In genomic region chr7:140126022-140126350, GRCm38 (mm10) we compare ENCODE assay signal across 8 mouse cellular contexts. TPM values are rescaled to one million over a fixed set of nuclear protein-coding genes. Genes with fewer than 3 reads are reported as not detected.
A peak's percentile ranks its signal among the peaks of the same experiment; 100 is the strongest.
DNase-seq lines count a peak whose midpoint lies in the region; ATAC-seq and TF ChIP-seq lines count a peak whose summit lies in the region.

No protein-coding gene starts in this region.

- peak overlapping the region; percentile 91 for H3K9ac ChIP-seq in kidney, postnatal 0 days (ENCODE audit: low read depth, low read length)
- H3K9ac ChIP-seq in embryonic facial prominence, embryonic 13.5 days = peak overlapping the region; percentile 84
- peak overlapping the region; percentile 83 for H3K9ac ChIP-seq in limb, embryonic 11.5 days (ENCODE audit: low read length)
- peak overlapping the region; percentile 83 for H3K9ac ChIP-seq in neural tube, embryonic 12.5 days

- 12% methylated on average over 5 of the region's 5 CpGs for WGBS in kidney, postnatal 0 days
- 6% methylated on average over 5 of the region's 5 CpGs for WGBS in embryonic facial prominence, embryonic 13.5 days
- 3% methylated on average over 5 of the region's 5 CpGs for WGBS in limb, embryonic 11.5 days
- WGBS in neural tube, embryonic 12.5 days = 8% methylated on average over 5 of the region's 5 CpGs

- intact Hi-C loops in left cerebral cortex, postnatal 36 days (cut with DNase I) = no loop called here

- peak overlapping the region; percentile 84 for H3K4me3 ChIP-seq in kidney, postnatal 0 days (replicated peaks; ENCODE audit: low read depth, low read length)
- H3K4me3 ChIP-seq in embryonic facial prominence, embryonic 13.5 days = peak overlapping the region; percentile 75
- H3K4me3 ChIP-seq in limb, embryonic 11.5 days (ENCODE audit: low read depth, low read length) = peak overlapping the region; percentile 79
- peak overlapping the region; percentile 66 for H3K4me3 ChIP-seq in neural tube, embryonic 12.5 days

- peaks cover 12% of the 10 kb centered on the region; the same call in 1 of the 2 replicates for H3K36me3 ChIP-seq in kidney, postnatal 0 days (ENCODE audit: insufficient read depth, low read length)
- H3K36me3 ChIP-seq in embryonic facial prominence, embryonic 13.5 days = peaks cover 19% of the 10 kb centered on the region
- peaks cover 2% of the 10 kb centered on the region; the same call in 1 of the 2 replicates for H3K36me3 ChIP-seq in limb, embryonic 11.5 days (ENCODE audit: control insufficient read depth, insufficient read depth, low read length)
- peaks cover 6% of the 10 kb centered on the region; the same call in 1 of the 2 replicates for H3K36me3 ChIP-seq in neural tube, embryonic 12.5 days

- H3K4me1 ChIP-seq in kidney, postnatal 0 days (replicated peaks; ENCODE audit: insufficient read depth, low read length) = no peaks in the 10 kb centered on the region; the same call in 1 of the 2 replicates
- peaks cover 10% of the 10 kb centered on the region for H3K4me1 ChIP-seq in embryonic facial prominence, embryonic 13.5 days
- peaks cover 2% of the 10 kb centered on the region; the same call in 1 of the 2 replicates for H3K4me1 ChIP-seq in limb, embryonic 11.5 days (ENCODE audit: control insufficient read depth, insufficient read depth, low read length)
- peaks cover 10% of the 10 kb centered on the region for H3K4me1 ChIP-seq in neural tube, embryonic 12.5 days

- no peak for DNase-seq in kidney, postnatal 0 days (ENCODE audit: low spot score)
- no peak for DNase-seq in kidney, adult 8-10 months
- no peak for DNase-seq in limb, embryonic 11.5 days (ENCODE audit: low spot score)
- no peak for DNase-seq in left cerebral cortex, postnatal 36 days (ENCODE audit: low spot score in 2 of 2)
- DNase-seq in layer of hippocampus, postnatal 14 days (ENCODE audit: low spot score in 2 of 2) = no peak
- no peak for DNase-seq in adrenal gland, postnatal 25 days

- TF ChIP-seq CTCF in kidney, postnatal 0 days (IDR thresholded peaks at IDR 0.05; ENCODE audit: low read depth) = no peak

- H3K27ac ChIP-seq in kidney, postnatal 0 days = peak overlapping the region; percentile 73
- peak overlapping the region; percentile 57; the same call in 1 of the 2 replicates for H3K27ac ChIP-seq in embryonic facial prominence, embryonic 13.5 days
- H3K27ac ChIP-seq in limb, embryonic 11.5 days (replicated peaks; ENCODE audit: low read depth, low read length) = no peak overlapping the region
- no peak overlapping the region for H3K27ac ChIP-seq in neural tube, embryonic 12.5 days

- H3K4me2 ChIP-seq in kidney, postnatal 0 days (ENCODE audit: low read length) = peak overlapping the region; percentile 86
- H3K4me2 ChIP-seq in embryonic facial prominence, embryonic 13.5 days = peak overlapping the region; percentile 81
- H3K4me2 ChIP-seq in limb, embryonic 11.5 days (ENCODE audit: low read depth, severe bottlenecking) = peak overlapping the region; percentile 53
- H3K4me2 ChIP-seq in neural tube, embryonic 12.5 days (replicated peaks) = peak overlapping the region; percentile 85

- ATAC-seq in kidney, postnatal 0 days (replicated peaks; ENCODE audit: low FRiP score, low read depth) = no peak; the same call in none of the 2 replicates
- no peak for ATAC-seq in embryonic facial prominence, embryonic 13.5 days (ENCODE audit: insufficient number of reproducible peaks, insufficient read depth, low FRiP score, low TSS enrichment, low read depth)
- ATAC-seq in limb, embryonic 11.5 days (ENCODE audit: insufficient number of reproducible peaks, low FRiP score, low TSS enrichment, low read depth) = no peak
- 0 out of 2 replicates have a peak, but pooled peaks have one; percentile 8 for ATAC-seq in neural tube, embryonic 12.5 days (ENCODE audit: low FRiP score, low read depth)

- H3K27me3 ChIP-seq in kidney, postnatal 0 days (ENCODE audit: insufficient read depth, low read length) = no peaks in the 10 kb centered on the region
- H3K27me3 ChIP-seq in embryonic facial prominence, embryonic 13.5 days = no peaks in the 10 kb centered on the region
- H3K27me3 ChIP-seq in limb, embryonic 11.5 days (ENCODE audit: control insufficient read depth, insufficient read depth, low read length) = no peaks in the 10 kb centered on the region
- no peaks in the 10 kb centered on the region for H3K27me3 ChIP-seq in neural tube, embryonic 12.5 days (replicated peaks)

- H3K9me3 ChIP-seq in kidney, postnatal 0 days (replicated peaks; ENCODE audit: low read length) = no peaks in the 10 kb centered on the region
- H3K9me3 ChIP-seq in embryonic facial prominence, embryonic 13.5 days = no peaks in the 10 kb centered on the region
- H3K9me3 ChIP-seq in limb, embryonic 11.5 days (ENCODE audit: control insufficient read depth, low read length) = no peaks in the 10 kb centered on the region
- no peaks in the 10 kb centered on the region for H3K9me3 ChIP-seq in neural tube, embryonic 12.5 days

RNA-seq across cellular contexts. Expression of gene Echs1, which starts 9.7 kb away (rescaled TPM):
- 236 and 241 TPM in 2 replicates for polyA plus RNA-seq in kidney, postnatal 0 days (2015; fragmentation: Nextera tagmentation; extraction: Ambion mirVana)
- 170 and 172 TPM in 2 replicates for polyA plus RNA-seq in embryonic facial prominence, embryonic 13.5 days (2015; fragmentation: Nextera tagmentation; extraction: Ambion mirVana)
- 188 and 195 TPM in 2 replicates for polyA plus RNA-seq in limb, embryonic 11.5 days (2014; fragmentation: Nextera tagmentation; extraction: Ambion mirVana)
- 136 and 139 TPM in 2 replicates for polyA plus RNA-seq in neural tube, embryonic 12.5 days (2016; fragmentation: Nextera tagmentation; extraction: Ambion mirVana)
- 10 to 100 TPM; 51.0 to 53.0 TPM for total RNA-seq in left cerebral cortex, postnatal 36 days (2021)
- total RNA-seq in layer of hippocampus, postnatal 14 days (2021) = 10 to 100 TPM; 52.6 to 56.0 TPM
- 435 and 524 TPM in 2 replicates for total RNA-seq in adrenal gland, postnatal 25 days (2021)

RNA-seq across cellular contexts. Expression of gene Paox, which starts 10.4 kb away (rescaled TPM):
- polyA plus RNA-seq in kidney, postnatal 0 days (2015; fragmentation: Nextera tagmentation; extraction: Ambion mirVana) = 21.0 and 22.9 TPM in 2 replicates
- 18.1 and 19.2 TPM in 2 replicates for polyA plus RNA-seq in embryonic facial prominence, embryonic 13.5 days (2015; fragmentation: Nextera tagmentation; extraction: Ambion mirVana)
- 18.2 and 20.0 TPM in 2 replicates for polyA plus RNA-seq in limb, embryonic 11.5 days (2014; fragmentation: Nextera tagmentation; extraction: Ambion mirVana)
- polyA plus RNA-seq in neural tube, embryonic 12.5 days (2016; fragmentation: Nextera tagmentation; extraction: Ambion mirVana) = 13.1 and 13.2 TPM in 2 replicates
- total RNA-seq in left cerebral cortex, postnatal 36 days (2021) = 1 to 10 TPM; 5.6 TPM
- 1 to 10 TPM; 3.8 to 6.1 TPM for total RNA-seq in layer of hippocampus, postnatal 14 days (2021)
- total RNA-seq in adrenal gland, postnatal 25 days (2021) = 30.3 and 33.5 TPM in 2 replicates

RNA-seq across cellular contexts. Expression of gene Mtg1, which starts 11.4 kb away (rescaled TPM):
- 29.9 and 30.4 TPM in 2 replicates for polyA plus RNA-seq in kidney, postnatal 0 days (2015; fragmentation: Nextera tagmentation; extraction: Ambion mirVana)
- 21.1 and 24.2 TPM in 2 replicates for polyA plus RNA-seq in embryonic facial prominence, embryonic 13.5 days (2015; fragmentation: Nextera tagmentation; extraction: Ambion mirVana)
- 22.0 and 22.4 TPM in 2 replicates for polyA plus RNA-seq in limb, embryonic 11.5 days (2014; fragmentation: Nextera tagmentation; extraction: Ambion mirVana)
- 24.2 and 26.0 TPM in 2 replicates for polyA plus RNA-seq in neural tube, embryonic 12.5 days (2016; fragmentation: Nextera tagmentation; extraction: Ambion mirVana)
- total RNA-seq in left cerebral cortex, postnatal 36 days (2021) = 10 to 100 TPM; 20.8 to 20.9 TPM
- 10 to 100 TPM; 21.8 to 23.6 TPM for total RNA-seq in layer of hippocampus, postnatal 14 days (2021)
- total RNA-seq in adrenal gland, postnatal 25 days (2021) = 35.9 and 39.5 TPM in 2 replicates

RNA-seq across cellular contexts. Expression of gene Fuom, which starts 23.7 kb away (rescaled TPM):
- polyA plus RNA-seq in kidney, postnatal 0 days (2015; fragmentation: Nextera tagmentation; extraction: Ambion mirVana) = 86.8 and 88.4 TPM in 2 replicates
- polyA plus RNA-seq in embryonic facial prominence, embryonic 13.5 days (2015; fragmentation: Nextera tagmentation; extraction: Ambion mirVana) = 26.0 and 26.9 TPM in 2 replicates
- 16.6 and 17.4 TPM in 2 replicates for polyA plus RNA-seq in limb, embryonic 11.5 days (2014; fragmentation: Nextera tagmentation; extraction: Ambion mirVana)
- 22.3 and 23.9 TPM in 2 replicates for polyA plus RNA-seq in neural tube, embryonic 12.5 days (2016; fragmentation: Nextera tagmentation; extraction: Ambion mirVana)
- 10 to 100 TPM; 47.5 to 52.8 TPM for total RNA-seq in left cerebral cortex, postnatal 36 days (2021)
- 10 to 100 TPM; 37.6 to 37.8 TPM for total RNA-seq in layer of hippocampus, postnatal 14 days (2021)
- 68.5 and 85.2 TPM in 2 replicates for total RNA-seq in adrenal gland, postnatal 25 days (2021)

RNA-seq across cellular contexts. Expression of gene Sprn, which starts 28.7 kb away (rescaled TPM):
- polyA plus RNA-seq in kidney, postnatal 0 days (2015; fragmentation: Nextera tagmentation; extraction: Ambion mirVana) = 0.13 and 0.16 TPM in 2 replicates
- polyA plus RNA-seq in embryonic facial prominence, embryonic 13.5 days (2015; fragmentation: Nextera tagmentation; extraction: Ambion mirVana) = 0.72 TPM in 2 replicates
- polyA plus RNA-seq in limb, embryonic 11.5 days (2014; fragmentation: Nextera tagmentation; extraction: Ambion mirVana) = not detected in 2 replicates
- 3.7 and 4.3 TPM in 2 replicates for polyA plus RNA-seq in neural tube, embryonic 12.5 days (2016; fragmentation: Nextera tagmentation; extraction: Ambion mirVana)
- 100 to 1,000 TPM; 141 to 186 TPM for total RNA-seq in left cerebral cortex, postnatal 36 days (2021)
- total RNA-seq in layer of hippocampus, postnatal 14 days (2021) = 100 to 1,000 TPM; 192 to 199 TPM
- total RNA-seq in adrenal gland, postnatal 25 days (2021) = 0.76 and 0.79 TPM in 2 replicates

Comparison
In these comparisons a context has a peak if more than half of its experiments do, and no peak if none do; other contexts are left out.
1. H3K27ac ChIP-seq: peak in kidney, postnatal 0 days (single experiment) and embryonic facial prominence, embryonic 13.5 days (single experiment); none in limb, embryonic 11.5 days (single experiment) and neural tube, embryonic 12.5 days (single experiment).
2. Peak in every context shown above with its lines, with median percentiles within 50 percentile points of each other: H3K4me2 ChIP-seq, H3K4me3 ChIP-seq and H3K9ac ChIP-seq.